Mouse (Mus musculus): ENCODE measurements around the gene Pde4dip.

The Pde4dip gene

GRCm38 (mm10) chr3:97649022-97649421 is 239.5 kb downstream of the Pde4dip start:
- no peak for DNase-seq (ENCODE audit: low read depth, low spot score)

- DNase-seq (ENCODE audit: low read depth, low spot score): no peak
Observed at GRCm38 (mm10) chr3:97648518-97648917, 240.0 kb downstream of the Pde4dip start.

GRCm38 (mm10) chr3:97642001-97642400 is 246.5 kb downstream of the Pde4dip start:
- DNase-seq (ENCODE audit: low read depth, low spot score): no peak

GRCm38 (mm10) chr3:97641396-97641795 is 247.1 kb downstream of the Pde4dip start:
- DNase-seq (ENCODE audit: low read depth, low spot score): no peak
